Mouse (Mus musculus): Measurements from ENCODE around the gene Fam241a. TPM values are rescaled to one million over a fixed set of nuclear protein-coding genes. Genes with fewer than 3 reads are reported as not detected.

The Fam241a gene
- polyA plus RNA-seq, 1 experiment from 2014 or later = 47.3 TPM

DNA sequence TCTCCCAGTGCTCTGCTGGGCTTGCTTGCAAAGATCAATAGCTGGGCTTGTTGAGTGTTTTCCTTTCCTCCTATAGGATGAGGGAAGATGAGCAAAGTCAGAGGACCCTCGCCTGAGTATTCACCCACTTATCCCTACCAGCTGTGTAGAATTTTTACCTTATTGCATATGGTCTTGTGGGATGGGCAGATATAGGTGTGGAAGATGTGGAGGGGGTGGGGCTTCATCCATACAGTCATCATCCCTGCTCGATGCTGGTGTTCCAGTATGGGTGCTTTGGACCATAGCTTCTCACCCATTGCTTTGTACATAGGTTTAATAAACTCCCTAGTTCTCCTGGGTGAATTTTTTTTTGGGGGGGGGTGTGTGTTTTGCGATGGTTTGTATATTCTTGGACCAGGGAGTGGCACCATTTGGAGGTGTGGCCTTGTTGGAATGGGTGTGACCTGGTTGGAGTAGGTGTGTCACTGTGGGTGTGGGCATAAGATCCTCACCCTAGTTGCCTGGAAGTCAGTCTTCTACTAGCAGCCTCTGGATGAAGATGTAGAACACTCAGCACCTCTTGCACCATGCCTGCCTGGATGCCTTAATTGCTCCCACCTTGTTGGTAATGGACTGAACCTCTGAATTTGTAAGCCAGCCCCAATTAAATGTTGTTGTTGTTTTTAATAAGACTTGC, 19.7 kb upstream of the Fam241a start:
- Histone ChIP-seq H3K27ac (no peak overlapping the region; the same call in 1 of the 2 replicates), H3K4me1 (replicated peaks) (peaks cover 32% of the 10 kb centered on the region), H3K9me3 (replicated peaks) (no peaks in the 10 kb centered on the region), H3K9ac (peak overlapping the region; percentile 49; the same call in 1 of the 2 replicates), H3K4me2 (peak overlapping the region; percentile 47), H3K36me3 (no peaks in the 10 kb centered on the region), H3K4me3 (replicated peaks) (peak overlapping the region; percentile 47), H3K27me3 (peaks cover 29% of the 10 kb centered on the region)
- WGBS (ENCODE audit: insufficient replicate concordance) = 69% methylated on average over 3 of the region's 3 CpGs
- peak; percentile 82 for ATAC-seq (ENCODE audit: low read depth)
- no peak for DNase-seq

DNA sequence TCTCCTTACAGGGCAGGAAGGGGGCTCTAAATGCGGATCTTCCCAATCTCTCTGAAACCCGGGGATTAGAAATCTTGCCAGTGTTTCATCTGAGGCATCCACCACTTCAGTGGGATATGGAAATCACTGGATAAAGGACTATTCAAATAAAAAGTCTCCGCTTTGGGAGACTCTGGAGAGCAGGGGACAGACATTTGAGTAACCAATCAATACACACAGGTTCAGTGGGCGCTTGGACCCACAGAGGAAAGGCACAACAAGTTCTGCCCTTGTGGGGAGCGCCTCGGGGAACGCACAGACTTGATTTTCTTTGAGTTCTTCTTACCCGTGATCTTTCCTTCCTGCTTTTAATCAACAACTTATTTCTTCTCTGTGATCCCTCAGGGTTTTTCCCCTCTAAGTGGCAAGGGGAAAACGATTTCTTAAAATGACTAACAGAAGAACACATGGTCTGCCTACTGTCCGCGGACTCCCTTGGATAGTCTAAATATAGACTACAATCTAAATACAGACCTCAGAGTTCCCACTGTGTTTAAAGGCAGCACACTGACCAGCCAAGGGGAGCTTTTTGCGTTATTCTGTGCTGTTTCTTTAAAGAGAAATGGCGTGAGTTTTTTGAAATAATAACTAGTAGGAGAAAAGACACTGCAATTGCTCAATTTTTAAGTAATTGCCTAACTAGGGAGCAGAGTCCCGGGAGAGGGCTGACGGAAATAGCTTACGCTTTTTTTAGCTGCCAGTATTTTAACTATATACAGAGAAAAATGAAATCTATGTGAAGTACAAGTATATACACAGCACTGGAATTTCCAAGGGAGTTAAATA, 18.0 kb upstream of the Fam241a start:
- 0 out of 2 replicates have a peak overlapping the region, but pooled peaks have one; percentile 18 for H3K27ac ChIP-seq
- no peak overlapping the region for H3K9ac ChIP-seq
- WGBS (ENCODE audit: insufficient replicate concordance) = 43% methylated on average over 16 of the region's 16 CpGs
- ATAC-seq (ENCODE audit: low read depth) (no peak), DNase-seq (no peak)
- H3K36me3 ChIP-seq = no peaks in the 10 kb centered on the region
- H3K9me3 ChIP-seq (replicated peaks) = no peaks in the 10 kb centered on the region
- peaks cover 32% of the 10 kb centered on the region for H3K4me1 ChIP-seq (replicated peaks)
- H3K4me3 ChIP-seq (replicated peaks) = no peak overlapping the region
- H3K4me2 ChIP-seq = peak overlapping the region; percentile 32
- peaks cover 29% of the 10 kb centered on the region for H3K27me3 ChIP-seq

DNA sequence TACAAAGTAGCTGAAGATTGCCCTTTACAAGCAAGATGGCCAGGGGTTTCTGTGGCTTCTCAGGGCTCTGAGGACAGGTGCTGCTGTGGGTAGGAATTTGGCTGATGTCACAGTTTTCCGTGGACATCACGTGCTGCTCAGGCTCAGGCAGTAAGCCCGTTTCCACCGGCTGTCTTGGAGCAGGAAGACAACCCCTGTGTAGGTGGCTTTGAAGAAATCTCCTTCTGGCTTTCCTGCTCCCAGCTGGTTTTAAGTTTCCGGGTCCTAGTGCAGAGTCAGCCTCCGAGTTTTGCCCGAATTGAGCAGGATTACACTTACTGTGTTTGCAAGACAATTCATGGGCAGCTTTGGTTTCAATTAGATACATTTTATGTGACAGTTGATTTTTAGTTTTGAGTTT, 13.8 kb upstream of the Fam241a start:
- Histone ChIP-seq H3K4me1 (replicated peaks) (peaks cover 8% of the 10 kb centered on the region; the same call in 1 of the 2 replicates), H3K36me3 (no peaks in the 10 kb centered on the region), H3K9me3 (replicated peaks) (no peaks in the 10 kb centered on the region), H3K4me2 (no peak overlapping the region), H3K27me3 (peaks cover 26% of the 10 kb centered on the region), H3K4me3 (replicated peaks) (no peak overlapping the region), H3K27ac (no peak overlapping the region), H3K9ac (no peak overlapping the region)
- ATAC-seq (ENCODE audit: low read depth) (no peak), DNase-seq (no peak)
- 65% methylated on average over 7 of the region's 7 CpGs for WGBS (ENCODE audit: insufficient replicate concordance)

DNA sequence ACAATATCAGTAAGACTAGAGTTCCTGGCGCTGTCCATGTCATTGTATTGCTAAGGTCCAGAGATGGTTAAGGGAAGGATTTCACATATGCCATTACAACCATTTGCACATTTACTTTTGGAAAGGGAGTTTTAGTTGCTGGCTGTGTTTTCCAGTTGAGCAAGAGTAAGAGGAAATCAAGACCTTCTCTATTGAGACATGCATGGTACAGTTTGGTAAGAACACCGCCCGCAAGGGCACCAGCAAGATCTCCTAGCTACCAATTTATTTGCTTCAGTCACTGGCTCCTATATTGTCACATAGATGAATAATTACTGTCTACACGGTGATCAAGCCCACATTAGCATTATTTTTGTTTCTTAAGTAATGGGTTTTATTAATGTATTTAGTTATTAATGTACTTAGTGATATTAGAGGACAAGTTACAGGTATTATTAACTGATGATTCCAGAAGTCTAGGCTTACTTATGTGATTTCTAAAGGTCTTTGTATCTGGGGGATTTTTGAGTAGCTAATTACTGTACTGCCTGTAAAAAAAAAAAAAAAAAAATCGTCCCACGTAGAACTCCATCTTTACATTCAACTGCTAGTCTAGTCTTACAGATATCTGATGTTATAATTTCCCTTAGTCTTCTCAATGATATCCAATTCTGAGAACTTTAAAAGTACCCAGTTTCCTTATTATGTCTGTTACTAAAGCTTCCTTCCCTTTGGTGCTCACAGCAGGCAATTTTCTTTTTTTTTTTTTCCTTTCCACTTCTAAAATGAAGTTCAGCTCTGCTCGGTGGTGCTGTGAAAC, 944 bp downstream of the Fam241a start:
- Histone ChIP-seq H3K4me2 (peak overlapping the region; percentile 88), H3K4me3 (replicated peaks) (peak overlapping the region; percentile 81), H3K27me3 (no peaks in the 10 kb centered on the region), H3K9ac (peak overlapping the region; percentile 88), H3K27ac (peak overlapping the region; percentile 98), H3K9me3 (replicated peaks) (no peaks in the 10 kb centered on the region), H3K36me3 (peaks cover 20% of the 10 kb centered on the region), H3K4me1 (replicated peaks) (peaks cover 58% of the 10 kb centered on the region)
- 18% methylated on average over 7 of the region's 7 CpGs for WGBS (ENCODE audit: insufficient replicate concordance)
- DNase-seq = no peak
- no peak for ATAC-seq (ENCODE audit: low read depth)

DNA sequence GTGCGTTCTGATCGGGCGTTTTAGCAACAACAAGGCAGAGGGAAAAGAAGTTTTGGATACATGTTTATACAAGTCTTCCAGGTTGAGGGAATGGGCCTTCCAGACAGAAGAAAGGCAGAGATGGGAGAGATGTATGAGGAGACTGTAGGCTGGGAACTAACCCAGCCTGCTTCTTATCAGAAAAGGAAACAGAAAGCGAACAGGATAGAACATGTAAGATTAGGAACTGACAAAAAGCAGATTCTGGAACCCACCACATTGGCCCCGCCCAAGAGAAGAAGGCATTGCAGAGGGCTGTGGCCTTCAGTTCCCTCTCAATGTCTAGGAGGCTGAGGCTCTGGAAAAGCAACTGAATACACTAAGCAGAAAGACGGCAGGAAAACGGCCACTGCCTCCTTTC, 2.2 kb downstream of the Fam241a start:
- Histone ChIP-seq H3K4me2 (peak overlapping the region; percentile 88), H3K9ac (peak overlapping the region; percentile 77), H3K36me3 (peaks cover 20% of the 10 kb centered on the region), H3K27me3 (no peaks in the 10 kb centered on the region), H3K4me1 (replicated peaks) (peaks cover 68% of the 10 kb centered on the region), H3K27ac (peak overlapping the region; percentile 94), H3K4me3 (replicated peaks) (peak overlapping the region; percentile 66), H3K9me3 (replicated peaks) (no peaks in the 10 kb centered on the region)
- peak; percentile 42 for ATAC-seq (ENCODE audit: low read depth)
- 22% methylated on average over 7 of the region's 7 CpGs for WGBS (ENCODE audit: insufficient replicate concordance)
- DNase-seq = peak; percentile 71

DNA sequence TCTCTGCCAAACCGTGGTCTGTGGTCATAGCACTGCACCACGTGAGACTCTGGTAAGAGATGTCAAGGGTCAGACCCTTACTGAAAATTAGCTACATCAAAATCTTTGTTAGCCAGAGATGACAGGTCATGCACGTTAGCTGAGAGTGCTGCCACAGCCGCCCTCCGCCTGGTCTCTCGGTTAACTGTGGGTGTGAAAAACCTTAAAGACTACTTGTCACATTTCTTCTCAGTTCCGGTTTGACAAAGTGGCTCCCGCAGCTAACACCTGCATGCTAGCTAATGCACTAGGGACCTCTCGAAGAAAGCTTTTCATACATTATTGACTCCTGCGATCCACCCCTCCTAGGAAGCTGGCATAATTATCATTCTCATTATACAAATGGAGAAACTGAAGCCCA, 4.2 kb downstream of the Fam241a start:
- Histone ChIP-seq H3K36me3 (peaks cover 33% of the 10 kb centered on the region), H3K4me1 (replicated peaks) (peaks cover 78% of the 10 kb centered on the region), H3K27me3 (no peaks in the 10 kb centered on the region), H3K9me3 (replicated peaks) (no peaks in the 10 kb centered on the region), H3K27ac (peak overlapping the region; percentile 94), H3K9ac (peak overlapping the region; percentile 77), H3K4me2 (peak overlapping the region; percentile 88), H3K4me3 (replicated peaks) (peak overlapping the region; percentile 66)
- 57% methylated on average over 10 of the region's 10 CpGs for WGBS (ENCODE audit: insufficient replicate concordance)
- no peak for DNase-seq
- ATAC-seq (ENCODE audit: low read depth) = no peak

DNA sequence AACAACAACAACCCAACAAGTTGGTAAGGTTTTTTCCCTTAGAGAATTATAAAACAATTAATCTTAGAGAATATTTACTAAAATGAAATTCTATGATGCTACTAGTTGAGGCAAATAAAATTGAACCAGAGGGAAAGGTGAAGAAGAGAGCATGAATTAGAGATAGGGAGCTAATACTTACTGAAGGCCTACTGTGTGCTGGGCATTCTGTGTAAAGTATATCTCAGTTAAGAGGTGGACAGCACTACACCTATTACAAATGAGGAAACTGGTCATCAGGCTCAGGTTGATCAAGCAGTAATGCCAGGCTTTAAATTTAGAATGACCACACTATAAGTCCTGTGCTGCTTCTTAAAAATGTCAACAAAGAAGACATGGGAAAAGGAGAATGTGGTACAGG, 6.1 kb downstream of the Fam241a start:
- DNase-seq (no peak), ATAC-seq (ENCODE audit: low read depth) (no peak)
- H3K9me3 ChIP-seq (replicated peaks) = no peaks in the 10 kb centered on the region
- H3K4me1 ChIP-seq (replicated peaks) = peaks cover 85% of the 10 kb centered on the region
- H3K4me3 ChIP-seq (replicated peaks) = no peak overlapping the region
- peaks cover 42% of the 10 kb centered on the region for H3K36me3 ChIP-seq
- H3K27ac ChIP-seq = peak overlapping the region; percentile 94
- H3K9ac ChIP-seq = peak overlapping the region; percentile 40
- no peaks in the 10 kb centered on the region for H3K27me3 ChIP-seq
- peak overlapping the region; percentile 88 for H3K4me2 ChIP-seq

DNA sequence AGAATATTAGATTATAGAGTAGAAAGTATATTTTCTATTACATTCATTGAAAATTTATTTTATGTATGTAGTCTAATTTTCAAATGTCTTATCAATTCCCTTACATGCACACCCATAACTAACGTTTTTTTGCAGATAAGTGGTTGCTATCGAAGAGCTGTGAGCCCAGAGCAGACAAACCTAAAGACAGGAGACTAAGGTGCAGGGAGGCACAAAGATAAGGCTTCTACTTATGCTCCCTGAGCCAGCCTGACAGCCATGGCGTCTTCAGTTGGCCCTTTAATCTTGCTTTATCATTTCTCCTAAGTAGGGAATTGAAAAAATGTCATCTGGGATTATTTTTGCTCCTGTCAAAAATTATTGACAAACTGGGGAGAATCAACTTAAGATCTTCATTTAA, 6.6 kb downstream of the Fam241a start:
- H3K4me2 ChIP-seq = peak overlapping the region; percentile 43

DNA sequence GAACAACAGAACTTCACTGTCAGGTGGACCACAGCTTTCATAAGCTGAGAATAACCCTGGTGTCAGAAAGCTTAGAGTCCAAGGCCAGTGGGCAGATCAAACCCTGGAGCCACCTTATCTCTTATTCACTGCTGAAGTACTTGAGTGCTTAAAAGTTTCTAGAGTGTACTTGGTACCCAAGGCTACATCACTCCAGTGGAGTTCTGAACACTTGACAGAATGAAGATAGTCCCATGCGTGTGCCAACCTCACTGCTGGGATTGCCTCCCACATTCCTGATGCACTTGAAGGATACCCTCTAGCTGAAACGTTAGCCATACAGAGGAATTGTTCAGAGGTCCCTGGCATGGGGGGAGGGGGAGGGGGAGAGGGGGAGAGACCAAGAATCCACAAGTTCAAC, 14.4 kb downstream of the Fam241a start:
- Histone ChIP-seq H3K27ac (peak overlapping the region; percentile 10; the same call in 1 of the 2 replicates), H3K27me3 (no peaks in the 10 kb centered on the region), H3K9me3 (replicated peaks) (no peaks in the 10 kb centered on the region), H3K4me2 (no peak overlapping the region), H3K9ac (no peak overlapping the region; the same call in 1 of the 2 replicates), H3K4me3 (replicated peaks) (no peak overlapping the region), H3K36me3 (peaks cover 37% of the 10 kb centered on the region), H3K4me1 (replicated peaks) (peaks cover 58% of the 10 kb centered on the region)
- ATAC-seq (ENCODE audit: low read depth) (no peak), DNase-seq (no peak)
- 64% methylated on average over 2 of the region's 2 CpGs for WGBS (ENCODE audit: insufficient replicate concordance)

More for the DNA sequence above, 6.6 kb downstream of the Fam241a start:
- no peak overlapping the region for H3K4me3 ChIP-seq (replicated peaks)
- WGBS (ENCODE audit: insufficient replicate concordance) = 14% methylated on average over 3 of the region's 3 CpGs
- H3K9ac ChIP-seq = no peak overlapping the region
- peak; percentile 91 for ATAC-seq (ENCODE audit: low read depth)
- peaks cover 44% of the 10 kb centered on the region for H3K36me3 ChIP-seq
- H3K4me1 ChIP-seq (replicated peaks) = peaks cover 84% of the 10 kb centered on the region
- H3K27me3 ChIP-seq = no peaks in the 10 kb centered on the region
- peak; percentile 67 for DNase-seq
- H3K27ac ChIP-seq = peak overlapping the region; percentile 94
- no peaks in the 10 kb centered on the region for H3K9me3 ChIP-seq (replicated peaks)

DNA sequence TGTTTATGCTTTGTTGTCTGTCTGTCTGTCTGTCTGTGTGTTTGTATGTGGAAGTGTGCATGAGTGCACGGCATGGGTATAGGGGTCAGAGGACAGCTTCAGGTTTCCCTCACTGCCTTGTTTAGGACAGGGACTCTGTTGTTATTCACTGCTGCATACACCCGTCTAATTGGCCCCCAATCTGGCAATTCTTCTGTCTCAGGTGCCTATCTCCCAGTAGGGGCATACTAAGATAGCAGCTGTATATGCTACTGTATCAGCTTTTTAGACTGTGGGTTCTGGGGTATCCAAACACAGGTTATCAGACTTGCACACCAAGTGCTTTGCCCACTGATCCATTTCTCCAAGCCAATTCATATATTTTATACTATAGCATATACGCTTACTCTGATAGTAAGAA, 16.2 kb downstream of the Fam241a start:
- Histone ChIP-seq H3K36me3 (peaks cover 39% of the 10 kb centered on the region), H3K27me3 (no peaks in the 10 kb centered on the region), H3K27ac (no peak overlapping the region), H3K4me3 (replicated peaks) (no peak overlapping the region), H3K9ac (no peak overlapping the region), H3K4me2 (no peak overlapping the region), H3K4me1 (replicated peaks) (peaks cover 47% of the 10 kb centered on the region), H3K9me3 (replicated peaks) (no peaks in the 10 kb centered on the region)
- peak; percentile 57 for ATAC-seq (ENCODE audit: low read depth)
- 64% methylated on average over 3 of the region's 3 CpGs for WGBS (ENCODE audit: insufficient replicate concordance)
- no peak for DNase-seq

DNA sequence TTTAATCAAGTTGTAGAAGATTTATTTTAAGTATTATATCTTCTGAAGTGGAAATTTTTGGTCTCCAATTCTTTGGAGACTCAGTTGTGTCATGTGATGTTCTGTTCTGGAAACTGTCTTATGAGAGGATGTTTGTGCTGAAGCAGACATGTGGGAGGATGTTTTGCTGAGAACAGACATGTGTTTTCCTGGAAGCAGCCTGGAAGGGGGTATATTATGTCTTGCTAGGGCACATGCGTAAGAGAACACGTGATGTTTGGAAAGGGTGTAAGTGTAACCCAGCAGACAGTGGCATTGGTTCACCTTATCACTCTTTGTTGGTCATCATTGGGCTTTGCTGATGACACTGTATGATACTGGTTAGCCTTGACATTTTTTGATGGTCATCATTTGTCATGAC, 20.6 kb downstream of the Fam241a start:
- Histone ChIP-seq H3K36me3 (peaks cover 47% of the 10 kb centered on the region), H3K9me3 (replicated peaks) (no peaks in the 10 kb centered on the region), H3K4me1 (replicated peaks) (peaks cover 15% of the 10 kb centered on the region), H3K27ac (no peak overlapping the region), H3K4me3 (replicated peaks) (no peak overlapping the region), H3K9ac (no peak overlapping the region), H3K27me3 (no peaks in the 10 kb centered on the region), H3K4me2 (no peak overlapping the region)
- WGBS (ENCODE audit: insufficient replicate concordance) = 86% methylated on average over 2 of the region's 2 CpGs
- DNase-seq (no peak), ATAC-seq (ENCODE audit: low read depth) (no peak)
